Mouse (Mus musculus) megakaryocyte, embryonic 14.5 days (primary cell): ENCODE results near the gene Pcdh7.

Source experiments
- FLI1 ChIP-seq: IDR thresholded peaks from 2 replicates; pipeline ENCODE4 v1.6.1; 2012; ENCODE audit warnings: low read length, inconsistent platforms, mixed read lengths
- GATA1 ChIP-seq: IDR thresholded peaks from 3 replicates; pipeline ENCODE4 v1.6.1; 2012; ENCODE audit warnings: mixed read lengths, low read length, inconsistent platforms, borderline replicate concordance

DNA sequence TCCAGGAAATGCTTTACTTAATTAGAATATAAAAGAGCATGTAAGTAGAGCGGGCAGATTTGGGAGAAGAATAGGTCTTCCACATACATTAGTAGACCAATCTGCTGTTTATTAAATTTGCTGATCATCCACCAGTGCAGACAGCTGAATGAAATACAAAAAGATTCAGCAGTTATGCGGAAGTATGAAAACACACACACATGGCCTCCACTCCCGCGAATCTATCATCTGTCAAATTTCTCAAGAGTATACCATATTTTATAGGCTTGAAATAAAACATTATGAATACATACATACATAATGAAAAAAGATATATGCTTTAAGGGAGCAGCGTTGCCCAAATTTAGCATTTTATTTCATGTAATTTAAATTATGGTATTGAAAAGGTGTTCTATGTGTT lies 213.6 kb downstream of the Pcdh7 start:
- TF ChIP-seq GATA1 (no peak), FLI1 (no peak)
